Mouse (Mus musculus): ENCODE results near the gene Lingo3. TPM values are rescaled to one million over a fixed set of nuclear protein-coding genes. Genes with fewer than 3 reads are reported as not detected.

The Lingo3 gene
- total RNA-seq (2023): not detected

GRCm38 (mm10) chr10:80843931-80844547 lies at the start of gene Lingo3:
Lingo3 (minus strand) TSS chr10:80844039.

GRCm38 (mm10) chr10:80871581-80871980 lies 27.7 kb upstream of the Lingo3 start, which contains the start of gene Tmprss9:
Tmprss9 (plus strand) TSS chr10:80871848.

GRCm38 (mm10) chr10:80854913-80855748 lies 11.3 kb upstream of the Lingo3 start, which contains the start of the genes Lsm7 and Sppl2b:
Lsm7 (minus strand) TSS chr10:80855209.
Sppl2b (plus strand) TSS chr10:80855275.

GRCm38 (mm10) chr10:80826151-80827062 lies 17.4 kb downstream of the Lingo3 start, which contains the start of gene Oaz1:
Oaz1 (plus strand) TSS chr10:80826656.

GRCm38 (mm10) chr10:80813366-80813765 lies 30.5 kb downstream of the Lingo3 start, which contains the start of gene Jsrp1:
Jsrp1 (minus strand) TSS chr10:80813498.

GRCm38 (mm10) chr10:80804916-80805315 lies 38.9 kb downstream of the Lingo3 start, which contains the start of gene Amh:
Amh (plus strand) TSS chr10:80805243.

GRCm38 (mm10) chr10:80798150-80799006 lies 45.5 kb downstream of the Lingo3 start, which contains the start of the genes Sf3a2 and Plekhj1:
Sf3a2 (plus strand) TSS chr10:80798198.
Plekhj1 (minus strand) TSS chr10:80798626.

Other genes starting within 250 kb of the Lingo3 start
- 51.3 TPM for gene Scamp4, start 241.2 kb downstream of the Lingo3 start, total RNA-seq (2023)
- gene Adat3, start 241.2 kb downstream of the Lingo3 start, total RNA-seq (2023): 7.8 TPM
- gene Gm49322, start 238.0 kb downstream of the Lingo3 start, total RNA-seq (2023): 5.4 TPM
- gene Csnk1g2, start 221.2 kb downstream of the Lingo3 start, total RNA-seq (2023): 206 TPM
- gene Btbd2, start 187.0 kb downstream of the Lingo3 start, total RNA-seq (2023): 26.8 TPM
- 304 TPM for gene Mknk2, start 165.9 kb downstream of the Lingo3 start, total RNA-seq (2023)
- gene Mob3a, start 142.1 kb downstream of the Lingo3 start, total RNA-seq (2023): 150 TPM
- gene Izumo4, start 141.9 kb downstream of the Lingo3 start, total RNA-seq (2023): 62.9 TPM
- gene Ap3d1, start 101.8 kb downstream of the Lingo3 start, total RNA-seq (2023): 126 TPM
- gene Dot1l, start 88.8 kb downstream of the Lingo3 start, total RNA-seq (2023): 82.2 TPM
- gene Sf3a2, start 45.8 kb downstream of the Lingo3 start, total RNA-seq (2023): 63.1 TPM
- gene Plekhj1, start 45.4 kb downstream of the Lingo3 start, total RNA-seq (2023): 116 TPM
- 2.4 TPM for gene Amh, start 38.8 kb downstream of the Lingo3 start, total RNA-seq (2023)
- gene Jsrp1, start 30.5 kb downstream of the Lingo3 start, total RNA-seq (2023): not detected
- 545 TPM for gene Oaz1, start 17.4 kb downstream of the Lingo3 start, total RNA-seq (2023)
- 24.7 TPM for gene Lsm7, start 11.2 kb upstream of the Lingo3 start, total RNA-seq (2023)
- 39.0 TPM for gene Sppl2b, start 11.2 kb upstream of the Lingo3 start, total RNA-seq (2023)
- gene Tmprss9, start 27.8 kb upstream of the Lingo3 start, total RNA-seq (2023): not detected
- gene Timm13, start 56.9 kb upstream of the Lingo3 start, total RNA-seq (2023): 72.7 TPM
- gene Lmnb2, start 74.2 kb upstream of the Lingo3 start, total RNA-seq (2023): 10.2 TPM
- gene Gadd45b, start 86.0 kb upstream of the Lingo3 start, total RNA-seq (2023): 28.6 TPM
- gene Gng7, start 170.9 kb upstream of the Lingo3 start, total RNA-seq (2023): not detected
- not detected for gene Diras1, start 181.6 kb upstream of the Lingo3 start, total RNA-seq (2023)
- 17.1 TPM for gene Slc39a3, start 193.4 kb upstream of the Lingo3 start, total RNA-seq (2023)
- 55.5 TPM for gene Sgta, start 216.1 kb upstream of the Lingo3 start, total RNA-seq (2023)
- 13.4 TPM for gene Thop1, start 226.0 kb upstream of the Lingo3 start, total RNA-seq (2023)

Measured in CD4-positive naive resting alpha-beta T cell, adult 57 days (primary cell).